Mouse (Mus musculus) erythroblast, embryonic 14.5 days (primary cell): ENCODE data around the gene Capn5.

Experiments
- GATA1 ChIP-seq: IDR thresholded peaks from 2 replicates; pipeline ENCODE4 v1.6.1; 2012; ENCODE audit warnings: low read length, inconsistent platforms, mixed read lengths
- TAL1 ChIP-seq: IDR thresholded peaks from 3 replicates; pipeline ENCODE4 v1.6.1; 2012; ENCODE audit warnings: low read length, inconsistent platforms, mixed read lengths

DNA sequence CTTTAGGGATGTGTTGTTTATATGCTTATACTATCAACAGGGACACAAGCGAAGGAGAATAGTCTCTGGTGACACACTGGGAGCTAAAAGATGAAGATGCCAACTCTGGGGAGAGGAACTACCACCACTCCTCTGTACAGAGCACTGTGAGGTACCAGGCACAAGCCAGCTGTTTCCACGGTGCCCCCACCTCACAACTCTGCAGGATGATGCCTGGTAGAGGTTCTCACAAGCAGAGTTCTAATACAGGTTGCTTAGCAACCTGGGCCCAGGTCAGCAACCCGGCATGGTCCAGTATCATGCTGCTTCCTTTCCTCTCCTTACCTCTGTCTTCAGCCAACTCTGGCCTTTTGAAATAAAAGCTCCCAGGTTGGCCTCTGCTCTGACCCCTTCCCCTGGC, 40.5 kb downstream of the Capn5 start:
- no peak for TF ChIP-seq TAL1
- no peak for TF ChIP-seq GATA1
